Mouse (Mus musculus) gastrocnemius, postnatal 10 days (tissue): ENCODE data around the gene Olfr437. TPM values are rescaled to one million over a fixed set of nuclear protein-coding genes. Genes with fewer than 3 reads are reported as not detected.
"Not testable (repeated sequence)": the region's sequence is repeated elsewhere in the genome, so short reads cannot be mapped to it uniquely, and the experiment has no call there.

Experiments used
- DNase-seq: peaks from one replicate; pipeline ENCODE4 v3.0.0; 2021; ENCODE audit warnings: mixed read lengths
- long read RNA-seq, 2 experiments: library from polyadenylated mRNA; stranded (forward); transcript quantifications; one replicate each; pipeline ENCODE4 v2.0.0; 2021
- total RNA-seq, 2 experiments: library from RNA; stranded (reverse); gene quantifications; 2 replicates each; pipeline ENCODE4 v1.2.3; 2021

Gene Olfr437
- total RNA-seq: not detected
- long read RNA-seq, experiment 1: 0 reads
- long read RNA-seq, experiment 2: 0 reads

GRCm38 (mm10) chr6:43162982-43163381 lies at the start of gene Olfr437:
Gene Olfr437 (plus strand): TSS chr6:43163282.
- DNase-seq: no peak

- DNase-seq: not testable (repeated sequence)
Measured at GRCm38 (mm10) chr6:43146267-43146666, 16.8 kb upstream of the Olfr437 start, which contains the start of gene Olfr237-ps1. Gene Olfr237-ps1 (plus strand): TSS chr6:43146567.

- DNase-seq: no peak
Measured at GRCm38 (mm10) chr6:43159502-43159901, 3.6 kb upstream of the Olfr437 start.

- no peak for DNase-seq
Measured at GRCm38 (mm10) chr6:43167246-43167645, 4.2 kb downstream of the Olfr437 start.

GRCm38 (mm10) chr6:43171840-43172239 lies 8.8 kb downstream of the Olfr437 start, which contains the start of gene Olfr13:
Gene Olfr13 (plus strand): TSS chr6:43172140.
- no peak for DNase-seq

- DNase-seq: no peak
Measured at GRCm38 (mm10) chr6:43178129-43178528, 15.0 kb downstream of the Olfr437 start.

GRCm38 (mm10) chr6:43178584-43179501 lies 15.8 kb downstream of the Olfr437 start:
- no peak for DNase-seq

GRCm38 (mm10) chr6:43190986-43191385 lies 27.9 kb downstream of the Olfr437 start:
- DNase-seq: no peak

GRCm38 (mm10) chr6:43196781-43197180 lies 33.7 kb downstream of the Olfr437 start, which contains the start of gene Olfr435:
Gene Olfr435 (plus strand): TSS chr6:43197146.
- DNase-seq: no peak

- DNase-seq: no peak
Measured at GRCm38 (mm10) chr6:43198094-43198493, 35.0 kb downstream of the Olfr437 start.

GRCm38 (mm10) chr6:43202786-43203185 lies 39.7 kb downstream of the Olfr437 start:
- no peak for DNase-seq

- no peak for DNase-seq
Measured at GRCm38 (mm10) chr6:43205355-43205754, 42.3 kb downstream of the Olfr437 start.

- not testable (repeated sequence) for DNase-seq
Measured at GRCm38 (mm10) chr6:43212873-43213272, 49.8 kb downstream of the Olfr437 start, which contains the start of gene Olfr434. Gene Olfr434 (plus strand): TSS chr6:43213021.

Other genes with a start within 250 kb of the Olfr437 start
- not detected for gene Olfr446, start 241.9 kb upstream of the Olfr437 start, total RNA-seq
- not detected for gene Olfr444, start 214.2 kb upstream of the Olfr437 start, total RNA-seq
- gene Olfr441, start 56.9 kb upstream of the Olfr437 start, total RNA-seq: not detected
- not detected for gene Olfr237-ps1, start 16.7 kb upstream of the Olfr437 start, total RNA-seq
- not detected for gene Olfr13, start 8.9 kb downstream of the Olfr437 start, total RNA-seq
- not detected for gene Olfr435, start 33.9 kb downstream of the Olfr437 start, total RNA-seq
- gene Olfr434, start 49.7 kb downstream of the Olfr437 start, total RNA-seq: not detected
- gene Olfr47, start 68.2 kb downstream of the Olfr437 start, total RNA-seq: not detected
- 1 to 10 TPM; 5.5 to 9.3 TPM for gene Arhgef5, start 102.3 kb downstream of the Olfr437 start, total RNA-seq
- not detected for gene Nobox, start 146.3 kb downstream of the Olfr437 start, total RNA-seq